Mouse (Mus musculus) layer of hippocampus, adult 18-20 months (tissue): ENCODE measurements at regions not wholly inside any gene's neighbourhood (a gene's known extent, or its start where the extent isn't known, plus 50 kb on each side); places are given as distances from the start of the nearest gene placed in this dataset.

Experiments
- DNase-seq, 2 experiments: peaks; one replicate each; pipeline ENCODE4 v3.0.0; 2022; ENCODE audit warnings: low spot score in 2 of 2

GRCm38 (mm10) chr3:102316151-102316550, 111.7 kb upstream of the Vangl1 start:
- DNase-seq = no peak

DNA sequence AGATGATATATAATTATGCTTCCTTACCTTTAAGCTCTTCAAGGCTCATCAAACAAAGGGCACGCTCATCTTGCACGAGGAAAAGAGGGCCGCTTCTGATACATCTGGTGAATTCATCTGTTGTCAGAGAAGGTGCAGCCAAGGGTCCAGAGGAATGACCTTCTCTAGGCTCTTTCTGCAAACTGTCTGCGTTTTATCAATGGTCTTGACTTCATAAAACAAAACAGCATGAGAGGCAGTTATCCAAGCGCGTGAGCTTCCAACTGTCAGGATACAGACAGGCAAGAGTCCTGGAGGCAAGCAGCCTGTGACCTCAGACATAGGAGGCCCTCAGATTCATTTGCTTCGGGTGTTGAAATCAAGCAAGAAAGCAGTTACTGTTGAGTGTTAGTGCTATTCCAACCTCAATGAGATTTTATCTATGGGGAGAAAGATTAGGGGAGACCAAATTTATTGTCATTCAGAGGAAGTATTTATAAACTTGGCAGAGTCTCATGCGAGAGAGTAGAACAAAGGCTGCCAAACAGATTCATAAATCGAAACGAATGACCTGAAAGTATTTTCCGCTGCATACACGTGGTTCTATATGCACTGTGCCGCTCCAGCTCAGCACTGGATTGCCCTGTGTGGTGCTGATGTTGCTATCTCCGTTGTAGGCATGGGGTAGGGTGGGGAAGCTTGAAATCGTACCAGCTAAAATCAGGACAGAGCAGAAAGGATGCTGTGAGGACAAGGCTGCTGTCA, 107.2 kb upstream of the Vangl1 start:
- peak in 1 of 2 experiments; percentile 5 for DNase-seq

GRCm38 (mm10) chr3:102310243-102310642, 105.8 kb upstream of the Vangl1 start:
- DNase-seq = no peak

- peak; percentile 5 to 72 for DNase-seq
Measured at GRCm38 (mm10) chr3:102309756-102310155, 105.3 kb upstream of the Vangl1 start.

DNA sequence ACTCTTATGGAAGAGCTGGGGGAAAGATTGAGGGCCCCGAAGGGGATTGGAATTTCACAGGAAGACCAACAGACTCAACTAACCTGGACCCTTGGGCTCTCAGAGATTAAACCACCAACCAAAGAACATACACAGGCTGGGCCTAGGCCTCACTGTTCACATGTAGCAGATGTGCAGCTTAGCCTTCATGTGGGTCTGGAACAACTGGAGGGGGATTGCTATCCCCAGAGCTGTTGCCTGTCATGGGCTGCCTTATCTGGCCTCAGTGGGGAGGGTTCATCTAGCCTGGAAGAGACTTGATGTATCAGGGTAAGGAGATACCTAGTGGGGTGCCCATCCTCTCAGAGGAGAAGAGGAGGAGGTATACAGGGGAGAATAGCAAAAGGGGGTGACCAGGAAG, 103.2 kb upstream of the Vangl1 start:
- DNase-seq = no peak

DNA sequence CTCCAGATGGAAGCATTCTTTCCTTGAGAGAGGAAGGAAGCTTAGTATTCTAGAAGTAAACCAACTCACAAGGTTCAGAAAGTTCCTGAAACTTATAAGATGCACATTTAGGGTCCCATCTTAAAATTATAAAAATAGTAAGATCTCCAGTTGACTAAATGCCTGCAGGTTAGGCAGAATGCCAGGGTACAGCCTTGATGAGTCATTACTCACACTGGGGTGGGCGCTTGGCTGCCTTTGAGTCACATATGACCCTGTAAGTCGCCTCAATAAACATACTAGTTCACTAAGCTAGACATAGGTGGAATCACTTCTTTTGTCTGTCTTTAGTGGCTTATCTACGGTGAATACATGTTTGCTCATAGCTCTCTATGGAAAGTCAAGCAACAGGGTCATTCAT, 87.9 kb upstream of the Vangl1 start:
- DNase-seq = no peak

GRCm38 (mm10) chr3:102281983-102282382, 77.5 kb upstream of the Vangl1 start:
- DNase-seq = no peak

GRCm38 (mm10) chr3:102276758-102277157, 72.3 kb upstream of the Vangl1 start:
- no peak for DNase-seq

DNA sequence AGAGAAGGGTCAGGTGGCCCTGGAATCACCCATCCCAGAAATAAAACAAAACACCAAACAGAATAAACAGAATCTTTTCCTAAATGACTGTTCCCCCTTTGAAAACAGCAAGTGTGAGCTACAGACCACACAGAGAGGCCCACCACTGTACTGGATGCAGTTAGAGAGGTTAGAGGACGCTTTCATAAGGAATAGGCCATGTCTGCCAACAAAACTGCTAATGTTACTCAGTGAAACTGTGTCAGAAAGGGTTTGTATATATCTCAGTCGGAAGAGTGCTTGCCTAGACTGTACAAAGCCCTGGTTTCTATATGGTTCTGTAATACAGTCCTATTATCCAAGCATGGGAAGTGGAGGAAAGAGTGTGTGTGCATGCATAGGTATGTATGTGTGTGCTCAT, 71.8 kb upstream of the Vangl1 start:
- no peak for DNase-seq

DNA sequence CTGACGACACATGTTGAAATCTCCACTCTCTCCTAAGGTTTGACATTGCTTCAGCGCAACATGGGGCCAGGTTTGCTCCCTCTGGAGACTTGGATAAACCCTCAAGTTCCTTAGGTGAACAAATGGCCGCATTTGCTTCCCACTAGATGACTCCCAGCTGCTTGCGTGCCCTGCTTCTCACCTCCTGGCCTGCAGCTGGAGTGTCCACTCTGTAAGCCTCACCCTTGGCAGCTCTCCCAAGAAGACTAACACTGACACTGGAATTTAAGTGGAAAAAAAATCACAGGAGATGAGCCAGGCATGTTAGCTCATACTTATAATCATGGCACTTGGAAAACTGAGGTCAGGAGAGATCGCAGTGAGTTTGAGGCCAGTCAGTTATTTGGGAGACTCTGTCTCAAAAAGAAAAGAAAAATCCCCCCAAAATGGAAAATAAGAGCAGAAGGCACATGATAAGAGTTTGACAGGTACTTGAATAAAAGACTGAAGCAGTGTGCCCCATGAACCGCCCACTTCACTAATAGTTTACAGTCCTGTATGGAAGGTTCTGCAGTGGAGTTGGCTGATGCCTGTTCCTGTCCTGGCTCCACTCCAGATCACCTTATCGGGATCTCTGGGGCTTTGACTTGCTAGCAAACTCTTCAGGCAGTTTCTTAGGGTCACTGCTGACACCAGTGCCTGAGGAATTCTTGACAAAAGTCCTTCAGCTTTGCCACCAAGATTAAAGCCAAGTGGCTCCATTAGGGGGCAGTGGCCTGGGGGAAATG, 70.9 kb upstream of the Vangl1 start:
- DNase-seq = no peak

- DNase-seq = no peak
Measured at GRCm38 (mm10) chr3:102270779-102271178, 66.3 kb upstream of the Vangl1 start.

DNA sequence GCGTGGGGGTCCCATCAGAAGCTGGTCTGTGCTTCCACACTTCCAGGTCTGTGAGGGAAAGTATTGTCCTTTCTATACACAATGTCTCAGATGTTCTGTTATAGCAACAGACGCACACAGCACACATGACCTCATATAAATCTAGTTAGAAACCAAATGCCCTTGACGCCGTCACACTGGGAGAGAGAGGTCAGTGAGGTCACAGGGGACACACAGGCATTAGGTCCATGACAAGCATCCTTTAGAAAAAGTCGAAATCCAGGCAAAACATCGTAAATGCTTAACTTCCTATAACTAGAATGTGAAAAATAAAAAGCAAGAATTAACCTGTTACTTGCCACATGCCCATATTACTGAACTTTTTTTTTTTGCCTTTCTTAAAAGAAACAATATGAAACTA, 65.8 kb upstream of the Vangl1 start:
- no peak for DNase-seq

- DNase-seq = no peak
Measured at GRCm38 (mm10) chr3:102266136-102266535, 61.6 kb upstream of the Vangl1 start.

GRCm38 (mm10) chr3:102265146-102265545, 60.7 kb upstream of the Vangl1 start:
- DNase-seq = no peak

GRCm38 (mm10) chr3:102263326-102263725, 58.8 kb upstream of the Vangl1 start:
- DNase-seq = no peak

DNA sequence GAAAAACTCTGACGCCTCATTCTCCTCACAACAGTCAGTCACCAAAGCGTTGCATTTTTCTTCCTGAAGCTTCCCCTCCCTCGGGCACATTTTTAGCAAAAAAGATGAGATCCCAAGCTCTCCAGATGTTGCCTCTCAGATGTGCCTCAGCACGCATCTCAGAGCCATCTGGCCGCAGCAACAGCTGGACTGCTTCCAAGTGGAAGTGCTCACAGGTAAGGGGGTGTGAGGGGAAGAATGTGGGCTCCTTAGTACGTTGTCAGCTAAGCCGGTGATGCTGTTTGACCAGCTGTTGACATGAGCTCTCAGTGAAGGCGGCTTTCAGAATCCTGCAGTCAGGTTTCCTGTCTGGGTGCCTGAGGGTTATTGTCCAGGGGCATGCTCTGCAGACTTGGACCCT, 58.2 kb upstream of the Vangl1 start:
- no peak for DNase-seq

DNA sequence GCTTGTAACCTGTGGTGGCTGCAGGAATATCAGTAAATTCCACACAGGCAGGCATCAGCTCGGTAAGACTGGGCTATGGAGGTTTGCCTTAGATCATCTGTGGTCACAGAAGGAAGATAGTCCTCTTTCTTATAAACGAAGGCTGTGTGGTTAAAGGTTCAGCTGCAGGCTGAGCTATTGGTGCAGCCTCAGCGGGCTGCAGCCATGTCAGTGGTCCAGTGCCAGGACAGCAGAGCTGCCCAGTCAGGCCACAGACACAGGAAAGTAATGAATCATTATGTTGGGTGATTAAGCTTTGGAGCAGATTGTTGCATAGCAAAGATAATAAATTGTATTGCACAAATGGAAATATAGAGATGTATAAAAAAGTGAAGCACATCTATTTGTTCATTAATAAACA, 57.0 kb upstream of the Vangl1 start:
- DNase-seq = no peak
